Mouse (Mus musculus) duodenum, adult 2 months (tissue): ENCODE data around the gene Gm5861. TPM values are rescaled to one million over a fixed set of nuclear protein-coding genes. Genes with fewer than 3 reads are reported as not detected.

Experiments used
- polyA plus RNA-seq: library from polyadenylated mRNA; depleted of rRNA; stranded (reverse); fragments of >200 nt; gene quantifications from 2 replicates; pipeline ENCODE4 v1.2.3, GENCODE M21; 2012; ENCODE audit warnings: low replicate concordance; rRNA removed

Gm5861 gene
- 0.18 TPM in 1 of 2 replicates, not detected in the other for polyA plus RNA-seq

DNA sequence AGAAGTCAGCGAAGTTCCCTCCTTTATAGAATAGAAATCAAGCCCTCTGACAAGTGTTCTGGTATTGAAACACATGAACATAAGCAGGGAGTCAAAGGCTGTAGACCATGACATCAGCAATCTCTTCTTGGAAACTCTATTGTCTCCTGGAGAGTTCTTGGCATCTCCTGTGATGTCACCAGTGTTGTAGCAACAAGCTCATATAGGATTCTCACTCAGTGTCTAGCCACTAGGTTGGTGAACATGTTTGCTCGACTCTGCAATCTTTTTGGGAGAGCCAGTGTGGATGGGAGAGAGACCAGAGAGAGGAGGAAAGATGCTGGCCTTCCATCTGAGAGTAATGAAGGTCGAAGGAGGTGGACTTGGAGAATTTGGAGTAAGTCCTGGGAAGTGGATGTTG lies at the start of gene Gm5861:
TSS of gene Gm5861 (plus strand) at position 301 of the 400 bp plus-strand sequence.

Other genes starting within 250 kb of the Gm5861 start
- 0.09 and 0.27 TPM in 2 replicates for gene Gm8871, start 235.3 kb upstream of the Gm5861 start, polyA plus RNA-seq
- 0.26 and 0.27 TPM in 2 replicates for gene Gm8857, start 235.3 kb upstream of the Gm5861 start, polyA plus RNA-seq
- not detected in 2 replicates for gene Gm8879, start 55.4 kb upstream of the Gm5861 start, polyA plus RNA-seq
- gene Gm8890, start 73.0 kb downstream of the Gm5861 start, polyA plus RNA-seq: 0.16 and 0.21 TPM in 2 replicates
- not detected in 2 replicates for gene Speer1, start 158.4 kb downstream of the Gm5861 start, polyA plus RNA-seq
- gene Gm8897, start 233.3 kb downstream of the Gm5861 start, polyA plus RNA-seq: not detected in 2 replicates